Mouse (Mus musculus) bone marrow, adult 2 months (tissue): ENCODE results near the gene Pigg.

ENCODE experiments used
- CTCF ChIP-seq: fragments of 200-500 bp; IDR thresholded peaks from 2 replicates; pipeline ENCODE4 v1.5.1; 2011; ENCODE audit warnings: low read length, control low read depth; ENCODE audit not compliant: control insufficient read depth, insufficient read depth
- POLR2A ChIP-seq: fragments of 200-500 bp; IDR thresholded peaks from 2 replicates; pipeline ENCODE4 v1.6.1; 2011; ENCODE audit warnings: low read depth, mild to moderate bottlenecking, control low read depth, low read length, borderline replicate concordance; ENCODE audit not compliant: control insufficient read depth

DNA sequence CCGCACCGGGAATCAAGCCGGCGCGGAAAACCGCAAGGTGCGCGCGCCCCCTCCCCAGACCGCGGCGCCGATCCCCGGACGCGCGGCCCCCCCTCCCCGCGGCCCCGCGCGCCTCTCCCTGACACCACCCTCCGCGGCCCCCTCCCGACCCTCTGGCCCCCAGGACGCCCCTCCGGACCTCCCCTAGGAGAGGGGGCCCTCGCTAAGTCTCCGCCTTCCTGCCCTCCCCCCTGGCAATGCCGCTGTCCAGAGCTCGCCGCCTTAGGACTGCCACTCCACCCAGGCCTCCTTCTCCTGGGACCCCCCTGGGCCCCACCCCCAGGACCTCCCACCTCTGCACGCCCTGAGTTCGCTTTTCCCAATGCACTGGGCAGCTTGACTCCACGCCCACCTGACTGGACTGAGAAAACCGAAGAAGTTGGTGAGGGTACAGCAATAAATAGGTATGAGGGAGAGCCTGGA, 55.5 kb downstream of the Pigg start, which contains the start of gene Gm42517:
- TF ChIP-seq POLR2A = no peak
- no peak for TF ChIP-seq CTCF
